Mouse (Mus musculus): Measurements from ENCODE around the gene Utp6.

- TF ChIP-seq CTCF (IDR thresholded peaks at IDR 0.05; ENCODE audit: low read depth, low read length): peak; percentile 53
- no peak for TF ChIP-seq POLR2A (IDR thresholded peaks at IDR 0.05; ENCODE audit: extremely low read depth, insufficient read depth, low read length)
These were observed 77.4 kb downstream of the Utp6 start for GRCm38 (mm10) chr11:79884784-79885183.

Data from liver, adult 2 months (tissue).